Mouse (Mus musculus) layer of hippocampus, adult 8-10 months (tissue): Measurements from ENCODE around the gene Trmt10b. TPM values are rescaled to one million over a fixed set of nuclear protein-coding genes. Genes with fewer than 3 reads are reported as not detected.

Experiments used
- DNase-seq, 2 experiments: peaks; one replicate each; pipeline ENCODE4 v3.0.0; 2022; ENCODE audit warnings: low spot score in 2 of 2
- total RNA-seq, 4 experiments: library from RNA; stranded (reverse); gene quantifications; 2 replicates each; pipeline ENCODE4 v1.2.4; 2022

Trmt10b gene
- total RNA-seq, result 10 to 100 TPM; 10.5 to 19.0 (median 17.0) TPM

DNA sequence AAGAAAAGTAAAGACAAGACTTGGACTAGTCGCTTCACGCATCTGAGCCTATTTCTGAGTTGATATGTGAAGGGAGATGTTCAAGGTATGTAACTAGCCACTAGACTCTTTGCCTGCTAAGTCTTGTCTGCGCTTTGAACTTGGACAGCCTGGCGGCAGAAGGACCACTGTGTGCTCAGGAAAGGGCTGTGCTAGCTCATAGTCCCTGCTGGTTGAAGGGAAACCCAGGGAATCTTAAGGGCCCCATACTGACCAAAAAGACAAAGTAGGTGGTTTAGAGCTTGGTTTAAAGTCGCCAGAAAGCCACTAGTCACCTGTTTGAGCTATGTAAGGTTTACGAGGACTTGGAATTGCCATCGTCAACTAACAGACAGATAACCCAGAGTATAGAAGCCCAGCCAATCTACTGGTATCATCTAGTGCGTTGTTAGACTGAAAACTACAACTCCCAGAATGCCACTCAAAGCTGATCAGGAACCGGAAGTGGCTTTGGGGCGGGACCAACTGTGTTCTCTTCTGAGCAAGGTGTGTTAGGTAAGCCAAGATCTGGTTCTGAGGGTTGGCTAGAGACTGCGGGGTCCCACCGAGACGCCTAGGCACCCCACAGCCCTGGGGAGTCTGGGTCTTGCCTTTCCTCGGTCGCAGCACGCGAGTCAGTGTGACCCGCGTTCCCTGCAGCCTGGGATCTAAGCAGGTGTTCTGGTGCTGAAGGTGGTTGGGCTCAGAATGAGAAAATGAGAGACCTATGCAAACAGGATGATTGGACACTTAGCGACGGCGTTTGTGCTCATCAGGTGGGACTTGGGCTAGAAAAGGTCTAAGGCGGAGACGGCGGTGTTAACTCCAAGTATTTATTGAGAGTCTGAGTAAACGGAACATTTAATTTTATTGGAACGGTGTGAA is at the start of gene Trmt10b:
Gene Trmt10b, plus strand, starts transcription at position 466 of the 903 bp plus-strand sequence.
- DNase-seq, result peak; percentile 56 to 63

- no peak for DNase-seq
These were observed 45.7 kb upstream of the Trmt10b start for GRCm38 (mm10) chr4:45251265-45251664.

DNA sequence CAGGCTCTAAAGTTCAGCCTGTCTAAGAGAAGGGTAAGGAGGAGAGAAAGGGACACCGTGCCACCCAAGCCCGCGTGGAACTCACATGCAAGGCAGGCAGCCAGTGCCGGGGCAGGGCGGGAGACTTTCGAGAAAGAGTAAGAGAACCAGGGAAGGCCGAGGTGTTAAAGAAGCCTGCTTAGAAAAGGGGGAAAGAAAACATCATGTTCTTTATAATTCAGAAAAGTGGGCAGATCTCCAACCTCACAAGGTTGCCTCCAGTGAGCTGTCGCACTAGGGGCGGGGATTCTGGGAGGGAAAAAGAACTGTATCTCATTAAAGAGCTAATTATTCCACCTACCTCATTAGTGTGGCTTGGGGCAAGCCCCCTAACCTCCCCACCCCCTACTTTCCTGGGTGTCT is 44.1 kb upstream of the Trmt10b start:
- DNase-seq, result peak; percentile 35 to 37

DNA sequence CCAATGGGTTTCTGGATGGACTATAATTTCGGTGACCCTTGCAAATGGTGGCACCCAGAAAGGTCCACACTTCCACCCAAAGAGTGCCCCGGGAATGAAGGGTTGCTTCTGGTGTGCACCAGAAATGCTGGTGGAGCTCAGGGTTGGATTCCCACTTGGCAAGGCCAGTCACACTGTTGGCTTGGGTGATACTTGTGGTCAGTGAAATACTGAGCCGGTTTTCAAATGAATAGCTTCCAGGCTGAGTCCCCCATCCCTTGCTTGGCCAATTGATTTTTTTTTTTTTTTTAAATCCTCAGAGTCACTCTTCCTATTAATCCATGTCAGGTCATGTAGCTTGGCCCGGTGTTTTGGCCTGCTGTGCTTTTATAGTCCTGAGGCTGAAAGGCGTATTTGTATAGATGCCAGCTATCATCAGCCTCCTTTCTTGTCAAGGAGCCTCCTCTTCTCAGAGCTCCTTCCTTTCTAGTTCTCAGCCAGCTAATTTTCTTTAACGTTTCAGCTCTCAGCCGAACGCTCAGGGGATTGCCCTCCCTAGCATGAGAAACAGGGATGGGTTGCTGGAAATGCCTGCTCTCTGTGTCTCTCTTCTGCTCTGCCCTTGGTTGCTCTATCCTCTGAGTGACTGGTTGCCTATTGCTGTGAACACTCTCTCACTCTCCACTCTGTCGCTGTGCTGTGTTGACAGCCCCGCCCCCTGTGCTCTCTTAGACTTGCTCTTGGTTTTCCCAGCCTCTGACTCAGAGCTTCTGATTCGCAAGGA is 42.9 kb upstream of the Trmt10b start:
- peak in 1 of 2 experiments; percentile 33 for DNase-seq

- DNase-seq, result no peak
These were observed 37.6 kb upstream of the Trmt10b start for GRCm38 (mm10) chr4:45259232-45259832.

GRCm38 (mm10) chr4:45261551-45261950 is 35.4 kb upstream of the Trmt10b start:
- peak in 1 of 2 experiments; percentile 32 for DNase-seq

DNA sequence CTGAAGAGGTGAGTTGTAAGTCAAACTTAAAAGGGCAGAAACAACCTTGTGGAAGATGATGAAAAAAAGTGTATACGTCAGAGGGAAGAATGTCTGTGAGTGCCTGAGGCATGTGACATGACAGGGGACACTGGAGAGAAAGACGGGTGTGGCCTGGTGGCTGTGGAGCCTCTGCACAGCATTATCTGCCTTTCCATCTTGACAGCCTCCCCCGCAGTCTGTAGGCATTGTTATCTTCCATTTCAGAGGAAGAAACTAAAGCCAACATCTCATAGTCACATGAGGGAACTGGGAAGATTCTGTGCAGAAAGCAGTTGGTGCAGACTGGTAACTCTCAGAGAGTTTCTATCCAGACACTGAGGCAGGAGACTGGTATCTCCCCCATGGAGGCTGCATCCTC is 29.0 kb upstream of the Trmt10b start:
- DNase-seq, result no peak

- DNase-seq, result peak; percentile 56 to 71
These were observed 25.9 kb upstream of the Trmt10b start for GRCm38 (mm10) chr4:45271041-45271452.

DNA sequence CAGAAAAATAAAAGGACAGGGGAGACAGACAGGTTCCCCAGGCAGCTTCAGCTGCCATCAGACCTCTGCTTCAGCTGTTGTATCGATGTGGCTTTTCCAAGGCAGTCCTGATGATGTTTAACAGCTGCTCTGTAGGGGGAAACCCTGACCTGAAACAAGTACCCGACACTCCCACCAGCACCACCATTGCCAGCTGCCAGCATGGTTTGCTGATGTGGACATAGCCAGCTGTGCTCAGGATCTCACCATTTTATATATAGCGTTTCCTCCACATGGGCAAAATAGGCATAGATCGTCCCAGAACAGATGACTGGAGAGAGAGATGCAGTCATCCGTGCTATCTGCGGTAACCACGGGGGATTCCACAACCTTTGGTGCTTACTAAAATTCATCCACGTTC is 21.2 kb upstream of the Trmt10b start:
- DNase-seq, result no peak

DNA sequence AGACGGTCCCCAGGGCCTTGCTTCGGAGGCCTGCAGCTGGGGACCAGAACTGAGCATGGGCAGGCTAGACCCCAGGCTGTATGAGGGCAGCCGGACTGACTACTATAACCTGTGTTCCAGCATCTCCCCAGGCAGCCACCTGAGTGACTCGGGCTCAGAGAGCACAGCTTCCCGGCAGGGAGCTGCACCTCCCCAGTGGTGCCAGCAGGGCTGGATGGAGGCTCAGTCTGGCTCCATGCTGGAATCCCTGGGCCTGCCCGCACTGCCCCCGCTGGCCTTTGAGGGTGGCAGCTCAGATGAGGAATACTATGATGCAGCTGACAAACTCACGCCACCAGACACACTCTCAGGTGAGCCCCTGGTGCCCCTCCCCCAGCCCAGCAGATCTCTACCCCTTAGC is 17.6 kb upstream of the Trmt10b start:
- no peak for DNase-seq

- DNase-seq, result peak in 1 of 2 experiments; percentile 50
These were observed 16.9 kb upstream of the Trmt10b start for GRCm38 (mm10) chr4:45279981-45280548.

DNA sequence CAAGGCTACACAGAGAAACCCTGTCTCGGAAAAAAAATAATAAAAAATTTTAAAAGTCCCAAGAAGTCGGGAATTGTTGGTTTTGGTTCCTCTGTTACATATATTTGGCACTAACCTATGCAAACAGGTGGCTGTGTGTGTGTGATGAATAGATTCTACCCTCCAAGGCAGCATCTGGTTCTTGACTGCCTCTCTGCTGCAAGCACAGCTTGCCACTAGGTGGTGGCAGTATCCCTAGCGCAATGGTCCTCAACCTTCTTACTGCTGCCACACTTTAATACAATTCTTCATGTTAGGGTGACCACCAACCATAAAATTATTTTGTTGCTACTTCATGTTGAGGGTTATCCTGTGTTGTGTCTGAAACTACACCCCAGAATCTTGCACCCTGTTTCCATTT is 10.6 kb upstream of the Trmt10b start:
- DNase-seq, result no peak

DNA sequence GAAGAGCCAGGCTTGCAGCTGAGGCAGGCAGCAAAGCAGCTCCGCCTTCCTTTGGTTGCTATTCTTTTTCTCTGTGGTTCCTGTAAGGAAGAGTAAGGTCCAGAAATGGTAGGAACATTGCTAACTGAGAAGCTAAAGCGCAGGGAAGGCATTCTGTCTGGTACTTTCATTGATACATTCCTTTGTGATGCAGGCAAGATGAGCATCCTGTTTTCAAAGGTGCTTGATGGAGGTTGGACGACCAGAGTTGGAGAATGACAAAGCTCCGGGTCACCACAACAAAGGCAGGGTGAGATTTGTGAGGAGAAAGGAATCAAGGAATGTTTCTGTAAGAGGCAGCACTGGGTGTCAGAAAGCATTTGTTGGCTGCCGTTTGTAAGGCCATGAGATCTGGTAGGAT is 9.0 kb upstream of the Trmt10b start:
- DNase-seq, result no peak

GRCm38 (mm10) chr4:45305536-45305935 is 8.6 kb downstream of the Trmt10b start:
- DNase-seq, result no peak

DNA sequence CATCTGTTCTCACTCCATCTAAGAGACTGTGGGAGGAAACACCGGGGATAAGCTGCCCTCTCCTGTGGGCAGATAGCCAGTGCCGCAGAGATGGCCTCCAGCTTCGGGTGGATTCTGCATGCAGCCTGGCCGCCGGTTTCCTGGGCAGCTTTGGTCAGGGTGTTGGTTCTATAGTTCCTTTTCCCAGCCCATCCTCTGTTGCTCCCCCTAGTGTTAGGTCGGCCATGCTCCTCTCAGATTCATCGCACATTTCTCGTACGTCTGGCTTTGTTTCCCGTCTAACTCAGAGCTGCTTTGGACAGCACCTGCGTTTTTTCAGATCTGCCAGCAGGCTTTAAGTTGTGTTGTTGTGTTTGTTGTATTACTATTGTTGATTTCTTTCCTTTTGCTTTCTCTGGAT is 11.1 kb downstream of the Trmt10b start:
- no peak for DNase-seq

DNA sequence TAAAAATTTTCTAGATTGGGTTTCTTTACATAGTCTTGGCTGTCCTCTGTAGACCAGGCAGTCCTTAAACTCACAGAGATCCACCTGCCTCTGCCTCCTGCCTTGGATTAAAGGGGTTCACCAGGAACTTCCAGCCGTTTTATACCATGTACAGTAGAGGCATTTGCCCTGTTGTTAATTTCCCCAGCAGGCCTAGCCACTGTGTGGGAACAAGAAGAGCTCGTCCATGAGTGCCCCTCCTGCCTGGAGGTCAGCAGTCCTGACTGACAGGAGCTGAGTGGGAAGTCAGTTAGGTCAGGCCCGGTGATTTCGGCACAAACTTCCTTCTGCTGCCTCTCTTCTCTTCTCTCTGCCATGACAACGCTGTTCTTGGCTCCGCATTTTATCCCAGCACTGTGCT is 11.7 kb downstream of the Trmt10b start:
- DNase-seq, result no peak

GRCm38 (mm10) chr4:45311056-45311455 is 14.1 kb downstream of the Trmt10b start:
- DNase-seq, result no peak

GRCm38 (mm10) chr4:45320159-45320816 is 23.4 kb downstream of the Trmt10b start:
- DNase-seq, result peak; percentile 81 to 85

DNA sequence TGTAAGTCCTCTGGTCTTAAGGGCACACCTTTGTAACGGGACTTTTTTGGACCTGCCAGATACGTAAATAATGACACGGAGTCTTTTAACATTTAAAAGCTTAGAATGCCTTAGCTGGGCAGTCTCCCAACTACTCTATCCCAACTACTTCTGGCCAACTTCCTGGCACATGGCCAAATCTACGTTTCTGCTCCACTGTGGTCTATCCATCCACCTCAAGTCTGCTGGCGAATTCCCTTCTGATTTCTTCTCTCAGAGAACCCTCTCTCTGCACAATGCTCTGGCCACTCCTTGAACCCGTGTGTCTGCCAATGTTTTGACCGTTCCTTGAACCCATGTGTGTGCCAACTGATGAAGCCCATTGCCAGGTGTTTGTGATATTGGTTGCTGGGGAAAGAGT is 34.2 kb downstream of the Trmt10b start:
- no peak for DNase-seq

DNA sequence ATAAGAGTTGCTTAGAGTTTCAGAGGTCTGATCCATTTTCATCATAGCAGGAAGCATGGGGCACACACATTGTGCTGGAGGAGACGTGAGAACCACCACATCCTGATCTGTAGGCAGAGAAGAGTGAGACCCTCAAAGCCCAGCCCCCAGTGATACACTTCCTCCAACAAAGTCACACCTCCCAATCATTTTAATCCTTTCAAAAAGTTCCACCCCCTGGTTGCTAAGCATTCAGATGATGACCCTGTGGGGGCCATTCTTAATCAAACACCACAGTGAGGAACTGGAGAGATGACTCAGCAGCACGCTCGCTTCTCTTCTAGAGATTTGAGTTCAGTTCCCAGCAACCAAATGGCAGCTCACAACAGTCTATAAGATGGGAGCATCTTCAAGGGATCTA is 35.5 kb downstream of the Trmt10b start:
- no peak for DNase-seq

GRCm38 (mm10) chr4:45341226-45341625 is 44.3 kb downstream of the Trmt10b start:
- no peak for DNase-seq
